Mouse (Mus musculus) kidney, embryonic 14.5 days (tissue): Measurements from ENCODE around the gene Gchfr. TPM values are rescaled to one million over a fixed set of nuclear protein-coding genes. Genes with fewer than 3 reads are reported as not detected.

Experiments used
- ATAC-seq: fragments of 200-750 bp; cut with Nextera tagmentation; 2 replicates; pipeline ENCODE4 v1.8.0; 2017; ENCODE audit warnings: moderate number of reproducible peaks, mild to moderate bottlenecking, moderate TSS enrichment, moderate library complexity; ENCODE audit not compliant: low FRiP score, low TSS enrichment
- H3K27ac ChIP-seq: fragments of 300-500 bp; sonication (generic); 2 replicates; pipeline ENCODE4 v1.5.1; 2014; ENCODE audit warnings: low read depth, mild to moderate bottlenecking, low read length, moderate library complexity, mixed read lengths
- H3K27me3 ChIP-seq: fragments of 300-500 bp; sonication (generic); 2 replicates; pipeline ENCODE4 v1.6.1; 2014; ENCODE audit warnings: mild to moderate bottlenecking, low read length; ENCODE audit not compliant: control insufficient read depth, insufficient read depth
- H3K36me3 ChIP-seq: fragments of 300-500 bp; sonication (generic); 2 replicates; pipeline ENCODE4 v1.6.1; 2014; ENCODE audit warnings: low read length, mixed read lengths; ENCODE audit not compliant: control insufficient read depth, insufficient read depth
- H3K4me1 ChIP-seq: fragments of 300-500 bp; sonication (generic); 2 replicates; pipeline ENCODE4 v1.6.1; 2014; ENCODE audit warnings: low read length, mixed read lengths; ENCODE audit not compliant: control insufficient read depth, insufficient read depth
- H3K4me2 ChIP-seq: fragments of 300-500 bp; sonication (generic); replicated peaks from 2 replicates; pipeline ENCODE4 v1.6.1; 2014; ENCODE audit warnings: low read depth, mild to moderate bottlenecking, low read length
- H3K4me3 ChIP-seq: fragments of 300-500 bp; sonication (generic); 2 replicates; pipeline ENCODE4 v1.5.1; 2014; ENCODE audit warnings: mild to moderate bottlenecking, low read length
- H3K9ac ChIP-seq: fragments of 300-500 bp; sonication (generic); 2 replicates; pipeline ENCODE4 v1.6.1; 2014; ENCODE audit warnings: low read depth, mild to moderate bottlenecking, low read length, moderate library complexity
- H3K9me3 ChIP-seq: fragments of 300-500 bp; sonication (generic); 2 replicates; pipeline ENCODE4 v1.6.1; 2016; ENCODE audit warnings: low read length; ENCODE audit not compliant: control insufficient read depth
- WGBS: fragments of 180-500 bp; shearing (Covaris S2); extraction: QIAGEN DNeasy Blood & Tissue Kit; methylation state at CpG from one replicate; pipeline ENCODE4 v1.1.7; 2014; 5-methylcytosine and 5-hydroxymethylcytosine counted together
- polyA plus RNA-seq: library from polyadenylated mRNA; unstranded; fragments of >200 nt; fragmentation: Nextera tagmentation; extraction: Ambion mirVana; gene quantifications from 2 replicates; pipeline ENCODE4 v1.2.1, GENCODE M21; 2014

The Gchfr gene
- polyA plus RNA-seq, 1 experiment from 2014 or later: 35.5 TPM

DNA sequence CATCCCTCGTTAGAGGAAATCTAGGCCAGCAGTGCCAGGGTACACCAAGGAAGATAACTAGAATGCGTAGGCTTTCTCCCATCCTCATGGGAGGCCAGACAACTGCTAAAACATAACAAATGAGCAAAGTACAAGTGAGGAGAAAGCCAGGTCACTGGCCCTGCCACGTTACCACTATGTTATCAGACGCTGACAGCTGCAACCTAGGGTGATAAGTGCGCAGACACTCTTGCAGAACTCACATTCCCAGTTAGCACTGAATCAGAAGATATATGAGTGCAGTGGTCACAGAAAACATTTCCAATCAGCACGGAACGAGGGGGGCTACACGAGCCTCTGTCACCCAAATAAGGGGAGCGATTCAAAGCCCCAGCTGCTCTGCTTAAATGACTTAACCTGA is 12.2 kb upstream of the Gchfr start:
- Histone ChIP-seq H3K4me3 (0 out of 2 replicates have a peak overlapping the region, but pooled peaks have one; percentile 97), H3K36me3 (peaks cover 35% of the 10 kb centered on the region), H3K4me1 (peaks cover 3% of the 10 kb centered on the region; the same call in 1 of the 2 replicates), H3K4me2 (peak overlapping the region; percentile 71; the same call in 1 of the 2 replicates), H3K9ac (no peak overlapping the region), H3K27ac (no peak overlapping the region), H3K9me3 (no peaks in the 10 kb centered on the region), H3K27me3 (no peaks in the 10 kb centered on the region)
- ATAC-seq: no peak
- 81% methylated on average over 9 of the region's 9 CpGs for WGBS

DNA sequence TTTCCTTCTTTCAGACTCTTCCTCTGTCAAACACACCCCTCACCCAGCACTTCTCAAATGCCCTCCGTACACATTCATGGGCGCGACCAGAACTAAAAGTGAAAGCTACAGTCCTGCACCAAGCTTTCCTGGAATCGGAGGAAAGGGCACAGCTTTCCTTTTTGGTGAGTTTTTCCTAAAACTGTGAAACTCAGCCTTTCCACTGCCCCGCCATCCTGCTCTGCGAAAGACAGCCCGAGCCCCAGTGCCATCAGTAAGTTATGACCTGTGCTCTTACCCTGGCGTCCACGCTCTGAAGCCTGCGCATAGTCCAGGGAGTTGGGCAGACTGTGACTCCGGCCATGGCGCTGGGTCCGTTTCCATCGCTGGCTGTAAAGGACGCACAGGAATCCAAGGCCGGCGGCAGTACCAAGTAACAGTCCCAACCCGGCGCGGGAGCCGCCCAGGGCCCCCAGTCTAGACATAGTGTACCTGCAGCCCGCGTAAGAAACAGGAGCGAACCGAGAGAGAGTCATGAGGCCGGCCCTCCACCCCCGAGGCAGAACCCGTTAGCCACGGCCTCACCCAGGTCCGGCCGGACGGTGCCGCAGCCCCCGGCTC is 11.4 kb upstream of the Gchfr start:
- Histone ChIP-seq H3K27me3 (no peaks in the 10 kb centered on the region), H3K4me2 (peak overlapping the region; percentile 71), H3K27ac (peak overlapping the region; percentile 37; the same call in 1 of the 2 replicates), H3K9ac (peak overlapping the region; percentile 88), H3K36me3 (peaks cover 28% of the 10 kb centered on the region; the same call in 1 of the 2 replicates), H3K9me3 (no peaks in the 10 kb centered on the region), H3K4me3 (peak overlapping the region; percentile 97), H3K4me1 (peaks cover 3% of the 10 kb centered on the region; the same call in 1 of the 2 replicates)
- peak; percentile 40; the same call in 1 of the 2 replicates for ATAC-seq
- WGBS: 4% methylated on average over 34 of the region's 34 CpGs

DNA sequence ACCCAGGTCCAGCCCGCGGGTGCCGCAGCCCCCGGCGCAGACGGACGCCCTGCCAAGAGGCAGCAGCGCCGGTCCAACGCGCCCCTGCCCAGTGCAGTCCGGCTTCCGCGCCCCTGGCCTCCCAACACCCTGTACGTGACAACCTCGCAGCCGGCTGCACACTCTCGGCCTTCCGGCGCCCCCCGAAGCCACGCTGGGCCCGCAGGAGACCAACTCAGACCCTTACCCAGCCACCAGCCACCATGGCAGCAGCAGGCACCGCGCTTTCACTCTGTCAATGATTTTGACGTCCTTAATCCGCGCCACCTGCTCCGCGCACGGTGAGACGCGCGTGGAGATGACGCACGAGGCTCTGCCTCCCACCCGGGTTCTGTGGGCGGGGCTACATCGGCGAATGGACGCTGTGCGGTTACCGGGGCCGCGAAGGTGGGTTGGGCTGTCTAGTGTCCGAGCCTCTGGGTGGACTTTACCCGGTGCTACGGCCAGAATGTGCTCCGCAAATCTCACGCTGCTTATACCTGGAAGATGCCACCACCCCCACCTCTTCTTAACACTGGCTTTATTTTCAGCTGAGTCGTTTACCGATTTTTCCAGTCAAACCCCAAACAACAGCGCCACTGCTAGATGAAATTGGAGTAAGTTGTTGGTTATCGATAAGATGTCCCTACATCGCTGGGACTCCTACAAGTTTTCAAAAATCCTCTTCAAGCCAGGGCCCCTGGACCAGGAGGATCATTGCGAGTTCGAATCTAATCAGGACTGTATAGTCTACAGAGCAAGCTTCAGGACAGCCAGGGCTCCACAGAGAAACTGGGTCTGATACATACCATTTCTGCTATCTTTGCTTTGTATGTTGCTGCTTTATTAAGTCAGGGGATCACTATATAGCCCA is 10.6 kb upstream of the Gchfr start, which contains the start of gene Rmdn3:
TSS of gene Rmdn3 (minus strand) at position 354 of the 892 bp plus-strand sequence.
- peak; percentile 88 for ATAC-seq
- WGBS: under 1% methylated on average over 57 of the region's 57 CpGs
- H3K36me3 ChIP-seq: peaks cover 21% of the 10 kb centered on the region; the same call in 1 of the 2 replicates
- no peaks in the 10 kb centered on the region for H3K27me3 ChIP-seq
- peak within 1 kb of the TSS; percentile 71 for H3K4me2 ChIP-seq
- H3K4me1 ChIP-seq: peaks cover 3% of the 10 kb centered on the region; the same call in 1 of the 2 replicates
- H3K4me3 ChIP-seq: peak within 1 kb of the TSS; percentile 97
- no peaks in the 10 kb centered on the region for H3K9me3 ChIP-seq
- H3K27ac ChIP-seq: peak within 1 kb of the TSS; percentile 37; the same call in 1 of the 2 replicates
- H3K9ac ChIP-seq: peak within 1 kb of the TSS; percentile 88

DNA sequence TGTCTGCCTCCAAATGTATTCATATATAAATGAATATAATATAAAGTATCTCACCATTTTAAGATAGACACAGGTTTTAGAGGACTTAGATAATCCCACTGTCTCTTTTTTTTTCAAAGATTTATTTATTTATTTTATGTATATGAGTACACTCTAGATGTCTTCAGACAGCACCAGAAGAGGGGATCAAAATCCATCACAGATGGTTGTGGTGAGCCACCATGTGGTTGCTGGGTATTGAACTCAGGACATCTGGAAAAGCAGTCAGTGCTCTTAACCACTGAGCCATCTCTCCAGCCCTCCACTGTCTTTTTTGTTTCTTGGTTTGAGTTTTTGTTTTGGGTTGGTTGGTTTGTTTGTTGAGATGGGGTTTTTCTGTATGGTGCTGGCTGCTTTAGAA is 9.7 kb upstream of the Gchfr start:
- ATAC-seq: no peak
- Histone ChIP-seq H3K36me3 (peaks cover 12% of the 10 kb centered on the region; the same call in 1 of the 2 replicates), H3K9ac (no peak overlapping the region), H3K4me1 (peaks cover 3% of the 10 kb centered on the region; the same call in 1 of the 2 replicates), H3K27me3 (no peaks in the 10 kb centered on the region), H3K4me3 (no peak overlapping the region), H3K4me2 (no peak overlapping the region), H3K9me3 (no peaks in the 10 kb centered on the region), H3K27ac (no peak overlapping the region)

DNA sequence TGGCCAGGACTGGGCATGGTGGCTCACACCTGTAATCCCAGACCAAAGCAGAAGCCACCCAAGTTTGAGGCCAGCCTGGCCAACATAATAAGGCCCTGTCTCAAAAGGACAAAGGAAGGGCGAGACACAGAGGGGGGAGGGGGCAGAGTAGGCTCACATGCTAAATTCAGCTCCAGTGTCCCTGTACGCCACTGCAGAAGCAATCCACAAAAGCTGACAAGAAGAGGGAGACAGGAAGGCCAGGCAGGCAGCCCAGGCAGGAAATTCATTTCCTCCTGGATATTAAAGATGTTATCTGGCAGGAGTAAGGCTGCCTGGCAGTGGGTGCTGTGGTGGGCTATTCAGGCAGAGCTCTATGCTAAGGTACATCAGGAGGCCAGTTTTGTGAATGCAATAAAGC is 6.3 kb upstream of the Gchfr start:
- 36% methylated on average over 2 of the region's 2 CpGs for WGBS
- no peak overlapping the region for H3K4me2 ChIP-seq
- H3K27me3 ChIP-seq: no peaks in the 10 kb centered on the region
- no peaks in the 10 kb centered on the region for H3K4me1 ChIP-seq
- H3K36me3 ChIP-seq: no peaks in the 10 kb centered on the region
- 0 out of 2 replicates have a peak, but pooled peaks cover 2% of the 10 kb centered on the region for H3K9me3 ChIP-seq
- no peak for ATAC-seq
- no peak overlapping the region for H3K9ac ChIP-seq
- H3K4me3 ChIP-seq: no peak overlapping the region
- H3K27ac ChIP-seq: no peak overlapping the region

DNA sequence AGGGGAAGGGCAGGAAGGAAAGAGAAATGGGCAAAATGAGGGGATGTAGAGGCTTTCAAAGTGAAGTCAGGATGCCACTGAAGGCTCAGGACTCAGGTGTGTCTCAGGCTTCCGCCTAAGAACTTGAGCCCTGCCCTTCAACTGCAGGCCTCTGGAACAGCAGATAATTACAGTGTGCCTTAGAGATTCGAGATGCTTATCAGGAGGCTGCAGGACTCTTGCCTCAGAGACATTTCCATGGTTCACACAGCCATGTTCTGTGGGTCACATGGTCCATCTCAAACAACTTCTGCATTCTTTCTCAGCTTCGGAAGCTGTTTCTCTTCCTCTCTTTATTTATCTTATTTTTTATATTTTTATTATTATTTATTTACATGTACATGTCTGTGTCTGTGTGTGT is 4.4 kb upstream of the Gchfr start:
- ATAC-seq: no peak
- H3K9me3 ChIP-seq: 0 out of 2 replicates have a peak, but pooled peaks cover 2% of the 10 kb centered on the region
- no peaks in the 10 kb centered on the region for H3K36me3 ChIP-seq
- WGBS: 58% methylated on average over 3 of the region's 3 CpGs
- H3K27me3 ChIP-seq: peaks cover 3% of the 10 kb centered on the region; the same call in 1 of the 2 replicates
- H3K4me1 ChIP-seq: peaks cover 11% of the 10 kb centered on the region
- no peak overlapping the region for H3K9ac ChIP-seq
- H3K4me2 ChIP-seq: no peak overlapping the region
- no peak overlapping the region for H3K27ac ChIP-seq
- no peak overlapping the region for H3K4me3 ChIP-seq

DNA sequence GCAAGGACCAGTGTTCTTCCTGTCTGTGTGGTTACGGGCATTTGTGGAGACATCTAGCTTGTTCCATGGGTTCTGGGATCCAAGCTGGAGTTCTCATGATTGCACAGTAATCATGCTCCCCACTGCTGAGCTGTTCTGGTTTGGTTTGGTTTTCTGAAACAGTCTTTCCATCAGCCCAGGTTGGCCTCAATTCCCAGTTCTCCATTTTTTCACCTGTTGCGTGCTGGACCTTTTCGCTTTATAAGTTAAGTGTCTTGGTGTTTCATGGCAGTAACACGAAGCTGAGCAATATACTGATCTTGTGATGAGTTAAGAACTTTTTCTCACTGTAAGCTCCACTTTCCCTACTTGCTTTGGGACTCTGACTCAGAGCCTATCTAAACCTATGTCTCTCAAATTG is 3.6 kb upstream of the Gchfr start:
- ATAC-seq: no peak
- Histone ChIP-seq H3K27me3 (peaks cover 3% of the 10 kb centered on the region; the same call in 1 of the 2 replicates), H3K4me2 (no peak overlapping the region), H3K9ac (no peak overlapping the region), H3K9me3 (0 out of 2 replicates have a peak, but pooled peaks cover 2% of the 10 kb centered on the region), H3K4me3 (no peak overlapping the region), H3K36me3 (no peaks in the 10 kb centered on the region), H3K4me1 (peaks cover 11% of the 10 kb centered on the region), H3K27ac (no peak overlapping the region)
- WGBS: 94% methylated on average over 4 of the region's 4 CpGs

DNA sequence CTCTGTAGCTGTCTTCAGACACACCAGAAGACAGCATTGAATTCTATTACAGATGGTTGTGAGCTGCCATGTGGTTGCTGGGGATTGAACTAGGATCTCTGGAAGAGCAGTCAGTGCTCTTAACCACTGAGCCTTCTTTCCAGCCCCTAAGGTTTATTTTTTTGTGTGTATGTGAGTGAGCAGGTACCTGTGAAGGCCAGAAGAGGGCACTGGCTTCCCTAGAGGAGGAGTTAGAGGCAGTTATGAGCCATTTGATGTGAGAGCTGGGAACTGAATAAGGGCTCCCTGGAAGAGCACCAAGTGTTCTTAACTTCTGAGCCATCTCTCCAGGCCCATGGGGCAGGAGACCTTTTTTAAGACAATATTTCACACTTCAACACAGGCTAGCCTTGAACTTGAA is 2.2 kb upstream of the Gchfr start:
- Histone ChIP-seq H3K36me3 (no peaks in the 10 kb centered on the region), H3K9me3 (0 out of 2 replicates have a peak, but pooled peaks cover 2% of the 10 kb centered on the region), H3K4me3 (no peak overlapping the region), H3K9ac (no peak overlapping the region), H3K4me2 (no peak overlapping the region), H3K4me1 (peaks cover 11% of the 10 kb centered on the region), H3K27ac (no peak overlapping the region), H3K27me3 (peaks cover 3% of the 10 kb centered on the region; the same call in 1 of the 2 replicates)
- ATAC-seq: no peak
